Mouse (Mus musculus) heart, postnatal 0 days (tissue): ENCODE data around the gene Creb3.

ENCODE experiments used
- CTCF ChIP-seq: IDR thresholded peaks from 2 replicates; pipeline ENCODE4 v1.5.1; 2016; ENCODE audit warnings: antibody characterized with exemption, control low read depth, low read depth
- EP300 ChIP-seq: IDR thresholded peaks from 2 replicates; pipeline ENCODE4 v1.6.1; 2016; ENCODE audit warnings: antibody characterized with exemption, low read depth

DNA sequence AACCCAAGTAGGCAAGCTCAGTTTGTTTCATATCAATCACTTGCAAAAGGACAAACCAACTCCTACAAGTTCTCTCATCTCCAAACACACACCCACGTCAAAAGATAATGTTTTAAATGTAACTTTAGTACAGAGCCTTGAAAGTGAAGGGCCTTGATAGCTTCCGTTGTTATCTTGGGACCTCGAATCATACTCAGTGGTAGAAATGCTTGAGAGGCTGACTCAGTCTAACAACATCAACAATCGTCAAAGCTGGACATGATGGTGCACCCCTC is 1.4 kb downstream of the Creb3 start:
- no peak for TF ChIP-seq EP300
- no peak for TF ChIP-seq CTCF
